Mouse (Mus musculus): Measurements from ENCODE around the gene Six1. TPM values are rescaled to one million over a fixed set of nuclear protein-coding genes. Genes with fewer than 3 reads are reported as not detected.

Gene Six1
- polyA plus RNA-seq, 1 experiment from 2014 or later: 58.5 TPM

DNA sequence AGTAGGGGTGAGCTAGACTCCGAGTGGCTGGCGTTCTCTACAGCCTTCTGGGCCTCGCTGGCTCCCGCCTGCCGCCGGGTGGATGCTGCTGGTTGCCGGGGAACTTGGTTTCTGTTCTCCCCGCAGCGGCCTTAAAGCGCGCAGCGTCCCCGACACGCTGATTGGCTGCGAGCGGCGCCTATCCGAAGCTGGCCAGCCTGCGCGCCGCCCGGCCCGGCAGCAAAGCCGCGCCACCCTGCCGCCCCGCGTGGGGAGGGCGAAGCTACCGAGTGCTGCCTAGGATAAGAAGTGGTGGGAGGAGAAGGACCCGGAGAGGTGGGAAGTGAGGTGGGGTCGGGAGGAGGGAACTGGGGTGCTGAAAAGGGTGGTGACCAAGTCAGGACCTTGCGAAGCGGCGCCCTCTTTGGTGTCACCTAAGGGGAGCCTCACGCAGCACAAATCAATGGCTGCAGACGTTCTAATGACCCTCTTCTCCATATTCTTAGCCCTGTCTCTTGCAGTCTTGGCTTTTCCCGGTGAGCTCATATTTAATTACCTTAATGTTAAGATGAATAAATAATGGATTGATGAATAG, 7.0 kb downstream of the Six1 start:
- DNase-seq (ENCODE audit: low spot score) (peak; percentile 91), ATAC-seq (ENCODE audit: insufficient number of reproducible peaks, low FRiP score, low TSS enrichment, low read depth) (peak; percentile 86)
- H3K4me1 ChIP-seq (ENCODE audit: control insufficient read depth, insufficient read depth, low read length): peaks cover 23% of the 10 kb centered on the region
- peak overlapping the region; percentile 89 for H3K9ac ChIP-seq (ENCODE audit: low read length)
- no peaks in the 10 kb centered on the region for H3K9me3 ChIP-seq (ENCODE audit: control insufficient read depth, low read length)
- peak overlapping the region; percentile 84 for H3K27ac ChIP-seq (replicated peaks; ENCODE audit: low read depth, low read length)
- peak overlapping the region; percentile 75 for H3K4me3 ChIP-seq (ENCODE audit: low read depth, low read length)
- WGBS: under 1% methylated on average over 38 of the region's 38 CpGs
- H3K36me3 ChIP-seq (ENCODE audit: control insufficient read depth, insufficient read depth, low read length): no peaks in the 10 kb centered on the region
- H3K27me3 ChIP-seq (ENCODE audit: control insufficient read depth, insufficient read depth, low read length): peaks cover 43% of the 10 kb centered on the region
- peak overlapping the region; percentile 82 for H3K4me2 ChIP-seq (ENCODE audit: low read depth, severe bottlenecking)

GRCm38 (mm10) chr12:73045724-73046606, 7.7 kb downstream of the Six1 start:
- Histone ChIP-seq H3K9ac (ENCODE audit: low read length) (peak overlapping the region; percentile 89), H3K27me3 (ENCODE audit: control insufficient read depth, insufficient read depth, low read length) (peaks cover 40% of the 10 kb centered on the region), H3K36me3 (ENCODE audit: control insufficient read depth, insufficient read depth, low read length) (no peaks in the 10 kb centered on the region), H3K4me3 (ENCODE audit: low read depth, low read length) (peak overlapping the region; percentile 75), H3K4me1 (ENCODE audit: control insufficient read depth, insufficient read depth, low read length) (peaks cover 21% of the 10 kb centered on the region; the same call in 1 of the 2 replicates), H3K4me2 (ENCODE audit: low read depth, severe bottlenecking) (peak overlapping the region; percentile 82), H3K9me3 (ENCODE audit: control insufficient read depth, low read length) (no peaks in the 10 kb centered on the region), H3K27ac (replicated peaks; ENCODE audit: low read depth, low read length) (peak overlapping the region; percentile 84)
- WGBS: under 1% methylated on average over 83 of the region's 85 CpGs
- DNase-seq (ENCODE audit: low spot score): peak; percentile 62
- ATAC-seq (ENCODE audit: insufficient number of reproducible peaks, low FRiP score, low TSS enrichment, low read depth): no peak; the same call in 1 of the 2 replicates

DNA sequence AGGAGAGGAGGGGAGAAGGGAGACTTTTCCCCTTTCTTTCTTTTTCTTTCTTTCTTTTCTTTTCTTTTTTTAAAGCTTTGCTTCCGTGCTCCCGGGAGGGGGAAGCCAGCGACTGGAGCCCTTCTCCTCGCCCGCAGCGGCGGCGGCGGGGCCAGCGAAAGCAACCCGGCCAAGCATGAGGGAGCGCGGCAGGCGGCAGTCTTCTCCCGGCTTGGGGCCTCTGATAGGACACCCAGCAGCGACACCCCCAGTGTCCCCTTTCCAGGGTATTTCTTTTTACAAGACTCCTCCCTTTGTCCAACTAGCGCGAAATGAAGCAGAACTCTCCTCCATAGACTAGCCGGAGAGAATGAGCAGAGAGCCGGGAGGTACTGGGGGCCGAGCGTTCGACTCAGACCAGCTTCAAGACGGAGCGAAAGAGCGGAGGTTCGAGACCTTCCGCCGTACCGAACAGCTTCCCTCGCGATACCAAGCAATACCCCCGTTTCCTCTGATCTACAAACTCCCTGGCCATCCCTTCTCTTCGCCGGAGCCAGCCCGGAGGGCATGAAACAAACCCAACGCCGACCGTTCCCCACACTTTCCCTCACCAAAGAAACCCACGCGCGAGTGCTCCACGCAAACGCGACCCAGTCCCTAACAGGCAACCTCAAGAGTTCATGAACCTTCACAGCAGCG, 8.5 kb downstream of the Six1 start:
- DNase-seq (ENCODE audit: low spot score): peak; percentile 70
- Histone ChIP-seq H3K9me3 (ENCODE audit: control insufficient read depth, low read length) (no peaks in the 10 kb centered on the region), H3K4me2 (ENCODE audit: low read depth, severe bottlenecking) (peak overlapping the region; percentile 82), H3K27me3 (ENCODE audit: control insufficient read depth, insufficient read depth, low read length) (peaks cover 42% of the 10 kb centered on the region), H3K4me1 (ENCODE audit: control insufficient read depth, insufficient read depth, low read length) (peaks cover 14% of the 10 kb centered on the region), H3K36me3 (ENCODE audit: control insufficient read depth, insufficient read depth, low read length) (no peaks in the 10 kb centered on the region), H3K27ac (replicated peaks; ENCODE audit: low read depth, low read length) (peak overlapping the region; percentile 84), H3K9ac (ENCODE audit: low read length) (peak overlapping the region; percentile 89), H3K4me3 (ENCODE audit: low read depth, low read length) (peak overlapping the region; percentile 75)
- WGBS: under 1% methylated on average over 46 of the region's 46 CpGs
- ATAC-seq (ENCODE audit: insufficient number of reproducible peaks, low FRiP score, low TSS enrichment, low read depth): no peak

DNA sequence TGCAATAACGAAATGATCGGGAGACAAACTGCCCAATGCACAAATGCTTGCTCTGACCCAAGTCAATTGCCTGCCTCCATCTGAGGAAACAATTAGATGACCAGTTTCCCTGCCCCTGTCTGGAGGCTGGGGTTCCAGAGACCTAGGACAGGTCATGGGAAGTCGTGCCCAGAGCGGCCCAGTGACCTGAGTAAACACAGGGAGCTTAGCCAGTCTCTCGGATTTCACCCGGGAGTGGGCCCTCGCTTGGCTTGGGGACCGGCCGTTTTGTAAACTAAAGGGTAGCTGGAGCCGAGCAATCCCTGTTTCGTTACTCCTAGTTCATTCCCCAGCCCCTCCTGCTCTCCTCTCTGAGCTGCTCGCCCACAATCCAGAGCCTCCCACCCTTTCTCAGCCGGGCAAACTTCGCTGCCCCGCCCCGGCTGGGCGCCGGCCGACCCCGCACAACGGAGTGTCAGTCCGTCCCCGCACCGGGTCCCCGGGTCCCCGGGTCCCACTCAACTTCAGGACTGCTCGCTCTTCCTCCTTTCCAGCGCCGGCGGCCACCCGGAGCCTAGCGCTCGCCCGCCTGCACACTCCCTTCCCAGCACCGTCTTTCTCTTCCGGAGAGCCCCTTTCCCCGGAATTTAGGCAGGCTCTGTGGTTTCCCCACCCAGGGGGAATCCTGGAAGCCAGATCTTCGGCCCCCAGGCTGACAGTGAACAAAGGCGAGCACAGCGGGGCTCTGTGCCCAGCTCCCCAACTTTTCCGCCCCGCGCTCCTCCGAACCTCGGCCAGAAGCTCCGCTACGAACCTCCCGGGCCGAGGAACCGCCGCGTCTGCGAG, 9.3 kb downstream of the Six1 start:
- 1% methylated on average over 49 of the region's 53 CpGs for WGBS
- DNase-seq (ENCODE audit: low spot score) (peak; percentile 69), ATAC-seq (ENCODE audit: insufficient number of reproducible peaks, low FRiP score, low TSS enrichment, low read depth) (no peak)
- no peaks in the 10 kb centered on the region for H3K36me3 ChIP-seq (ENCODE audit: control insufficient read depth, insufficient read depth, low read length)
- H3K4me1 ChIP-seq (ENCODE audit: control insufficient read depth, insufficient read depth, low read length): peaks cover 17% of the 10 kb centered on the region
- peak overlapping the region; percentile 75 for H3K4me3 ChIP-seq (ENCODE audit: low read depth, low read length)
- H3K9ac ChIP-seq (ENCODE audit: low read length): peak overlapping the region; percentile 89
- peaks cover 43% of the 10 kb centered on the region for H3K27me3 ChIP-seq (ENCODE audit: control insufficient read depth, insufficient read depth, low read length)
- peak overlapping the region; percentile 82 for H3K4me2 ChIP-seq (ENCODE audit: low read depth, severe bottlenecking)
- H3K27ac ChIP-seq (replicated peaks; ENCODE audit: low read depth, low read length): peak overlapping the region; percentile 84; the same call in 1 of the 2 replicates
- no peaks in the 10 kb centered on the region for H3K9me3 ChIP-seq (ENCODE audit: control insufficient read depth, low read length)

DNA sequence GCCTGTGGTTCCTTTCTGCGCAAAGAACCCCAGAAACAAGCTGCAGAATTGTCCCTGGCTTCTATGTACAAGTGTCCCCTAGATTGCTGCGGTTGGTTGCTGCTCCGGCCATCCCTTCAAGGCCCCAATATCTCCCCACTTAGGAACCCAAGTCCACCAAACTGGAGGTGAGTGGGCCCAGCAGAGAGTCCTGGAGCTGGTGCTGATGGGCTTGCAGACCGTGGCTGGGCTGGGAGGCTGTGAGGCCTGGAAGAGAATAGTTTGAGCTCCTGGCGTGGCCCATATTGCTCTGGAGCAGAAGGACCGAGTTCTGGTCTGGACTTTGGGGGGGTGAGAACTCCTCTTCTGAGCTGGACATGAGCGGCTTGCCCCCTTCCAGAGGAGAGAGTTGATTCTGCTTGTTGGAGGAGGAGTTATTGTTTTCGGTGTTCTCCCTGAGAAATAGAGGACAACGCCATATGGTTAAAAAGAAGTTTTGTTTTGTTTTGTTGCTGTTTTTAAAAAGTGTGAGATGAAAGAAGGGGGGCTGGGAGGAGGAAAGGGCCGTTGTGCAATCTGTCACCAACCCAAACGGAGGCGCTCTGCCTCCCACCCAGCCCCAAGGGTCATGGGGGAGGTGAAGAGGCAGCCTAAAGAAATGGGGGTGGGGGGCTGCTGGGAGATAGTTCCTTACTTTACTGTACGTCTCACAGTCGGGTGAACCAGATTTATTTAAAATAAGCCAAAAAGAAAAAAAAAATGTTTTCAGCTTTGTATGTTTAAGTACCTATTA, 10.1 kb downstream of the Six1 start:
- WGBS: 7% methylated on average over 14 of the region's 14 CpGs
- H3K4me3 ChIP-seq (ENCODE audit: low read depth, low read length): peak overlapping the region; percentile 75
- H3K27ac ChIP-seq (replicated peaks; ENCODE audit: low read depth, low read length): 0 out of 2 replicates have a peak overlapping the region, but pooled peaks have one; percentile 36
- peak overlapping the region; percentile 89 for H3K9ac ChIP-seq (ENCODE audit: low read length)
- H3K9me3 ChIP-seq (ENCODE audit: control insufficient read depth, low read length): no peaks in the 10 kb centered on the region
- ATAC-seq (ENCODE audit: insufficient number of reproducible peaks, low FRiP score, low TSS enrichment, low read depth) (no peak), DNase-seq (ENCODE audit: low spot score) (peak; percentile 50)
- peaks cover 41% of the 10 kb centered on the region for H3K27me3 ChIP-seq (ENCODE audit: control insufficient read depth, insufficient read depth, low read length)
- H3K4me2 ChIP-seq (ENCODE audit: low read depth, severe bottlenecking): peak overlapping the region; percentile 82
- H3K36me3 ChIP-seq (ENCODE audit: control insufficient read depth, insufficient read depth, low read length): no peaks in the 10 kb centered on the region
- H3K4me1 ChIP-seq (ENCODE audit: control insufficient read depth, insufficient read depth, low read length): peaks cover 24% of the 10 kb centered on the region

- Histone ChIP-seq H3K9ac (ENCODE audit: low read length) (peak overlapping the region; percentile 89), H3K36me3 (ENCODE audit: control insufficient read depth, insufficient read depth, low read length) (no peaks in the 10 kb centered on the region), H3K4me2 (ENCODE audit: low read depth, severe bottlenecking) (peak overlapping the region; percentile 82), H3K27me3 (ENCODE audit: control insufficient read depth, insufficient read depth, low read length) (peaks cover 41% of the 10 kb centered on the region), H3K9me3 (ENCODE audit: control insufficient read depth, low read length) (no peaks in the 10 kb centered on the region), H3K27ac (replicated peaks; ENCODE audit: low read depth, low read length) (no peak overlapping the region), H3K4me1 (ENCODE audit: control insufficient read depth, insufficient read depth, low read length) (peaks cover 26% of the 10 kb centered on the region), H3K4me3 (ENCODE audit: low read depth, low read length) (peak overlapping the region; percentile 75)
- ATAC-seq (ENCODE audit: insufficient number of reproducible peaks, low FRiP score, low TSS enrichment, low read depth): no peak
- DNase-seq (ENCODE audit: low spot score): no peak
- WGBS: 5% methylated on average over 2 of the region's 2 CpGs
These were observed 10.8 kb downstream of the Six1 start for GRCm38 (mm10) chr12:73042903-73043302.

- Histone ChIP-seq H3K4me2 (ENCODE audit: low read depth, severe bottlenecking) (peak overlapping the region; percentile 35), H3K27ac (replicated peaks; ENCODE audit: low read depth, low read length) (no peak overlapping the region), H3K27me3 (ENCODE audit: control insufficient read depth, insufficient read depth, low read length) (peaks cover 37% of the 10 kb centered on the region), H3K4me1 (ENCODE audit: control insufficient read depth, insufficient read depth, low read length) (peaks cover 26% of the 10 kb centered on the region), H3K9ac (ENCODE audit: low read length) (no peak overlapping the region), H3K36me3 (ENCODE audit: control insufficient read depth, insufficient read depth, low read length) (no peaks in the 10 kb centered on the region), H3K4me3 (ENCODE audit: low read depth, low read length) (peak overlapping the region; percentile 75), H3K9me3 (ENCODE audit: control insufficient read depth, low read length) (no peaks in the 10 kb centered on the region)
- no peak for ATAC-seq (ENCODE audit: insufficient number of reproducible peaks, low FRiP score, low TSS enrichment, low read depth)
- 3% methylated on average over 5 of the region's 5 CpGs for WGBS
- no peak for DNase-seq (ENCODE audit: low spot score)
These were observed 11.3 kb downstream of the Six1 start for GRCm38 (mm10) chr12:73042406-73042805.

Measured in limb, embryonic 11.5 days (tissue).